Mouse (Mus musculus) layer of hippocampus, postnatal 36 days (tissue): ENCODE data around the gene Nxpe3. TPM values are rescaled to one million over a fixed set of nuclear protein-coding genes. Genes with fewer than 3 reads are reported as not detected.

Experiments used
- DNase-seq, 2 experiments: peaks; one replicate each; pipeline ENCODE4 v3.0.0; 2022
- total RNA-seq, 2 experiments: library from RNA; stranded (reverse); gene quantifications; 2 replicates each; pipeline ENCODE4 v1.2.3; 2021

The Nxpe3 gene
- 10 to 100 TPM; 11.7 to 12.0 TPM for total RNA-seq

- DNase-seq = peak; percentile 93 to 94
These were observed at the start of gene Nxpe3 for GRCm38 (mm10) chr16:55894893-55895650. TSS of gene Nxpe3 (minus strand) at chr16:55895285.

GRCm38 (mm10) chr16:55940781-55941180, 45.7 kb upstream of the Nxpe3 start:
- DNase-seq = no peak

GRCm38 (mm10) chr16:55939703-55940102, 44.6 kb upstream of the Nxpe3 start:
- no peak for DNase-seq

GRCm38 (mm10) chr16:55938761-55939160, 43.7 kb upstream of the Nxpe3 start:
- no peak for DNase-seq

- peak; percentile 94 for DNase-seq
These were observed 39.5 kb upstream of the Nxpe3 start, which contains the start of gene Cep97 for GRCm38 (mm10) chr16:55934453-55935037. TSS of gene Cep97 (minus strand) at chr16:55934855.

- peak; percentile 13 to 21 for DNase-seq
These were observed 38.7 kb upstream of the Nxpe3 start for GRCm38 (mm10) chr16:55933681-55934343.

GRCm38 (mm10) chr16:55924010-55924409, 28.9 kb upstream of the Nxpe3 start:
- no peak for DNase-seq

- DNase-seq = no peak
These were observed 27.0 kb upstream of the Nxpe3 start for GRCm38 (mm10) chr16:55922079-55922478.

GRCm38 (mm10) chr16:55914716-55915115, 19.6 kb upstream of the Nxpe3 start:
- DNase-seq = peak in 1 of 2 experiments; percentile 29

- no peak for DNase-seq
These were observed 15.2 kb upstream of the Nxpe3 start for GRCm38 (mm10) chr16:55910208-55910793.

- DNase-seq = no peak
These were observed 12.0 kb upstream of the Nxpe3 start for GRCm38 (mm10) chr16:55906928-55907679.

- no peak for DNase-seq
These were observed 10.3 kb upstream of the Nxpe3 start for GRCm38 (mm10) chr16:55905370-55905769.

- no peak for DNase-seq
These were observed 7.0 kb upstream of the Nxpe3 start for GRCm38 (mm10) chr16:55901839-55902756.

GRCm38 (mm10) chr16:55898385-55899002, 3.4 kb upstream of the Nxpe3 start:
- no peak for DNase-seq

- peak in 1 of 2 experiments; percentile 28 for DNase-seq
These were observed 588 bp upstream of the Nxpe3 start for GRCm38 (mm10) chr16:55895651-55896095.

GRCm38 (mm10) chr16:55894536-55894892, 571 bp downstream of the Nxpe3 start:
- DNase-seq = no peak

- DNase-seq = no peak
These were observed 1.5 kb downstream of the Nxpe3 start for GRCm38 (mm10) chr16:55893410-55894107.

- DNase-seq = no peak
These were observed 2.6 kb downstream of the Nxpe3 start for GRCm38 (mm10) chr16:55892484-55892883.

GRCm38 (mm10) chr16:55891346-55891745, 3.7 kb downstream of the Nxpe3 start:
- no peak for DNase-seq
